8 mouse cellular contexts compared by ENCODE assay signal in genomic region chr14:104467133-104467965, GRCm38 (mm10). TPM values are rescaled to one million over a fixed set of nuclear protein-coding genes. Genes with fewer than 3 reads are reported as not detected.
DNase-seq lines count a peak whose midpoint lies in the region; ATAC-seq and TF ChIP-seq lines count a peak whose summit lies in the region.

No protein-coding gene starts in this region.

- no peak for DNase-seq in liver, adult 2 months (ENCODE audit: extremely low read depth, low read depth, low spot score)
- no peak for DNase-seq in liver
- peak; percentile 33 for DNase-seq in adrenal gland, postnatal 25 days
- DNase-seq in cerebellum, adult 18-20 months = no peak
- no peak for DNase-seq in kidney, adult 8-10 months

- ATAC-seq in heart, embryonic 14.5 days (ENCODE audit: insufficient number of reproducible peaks, insufficient read depth, low FRiP score, low read depth) = no peak; the same call in 1 of the 2 replicates
- no peak for ATAC-seq in liver, embryonic 16.5 days (ENCODE audit: low read depth)
- ATAC-seq in stomach, embryonic 16.5 days (ENCODE audit: insufficient read depth, low FRiP score) = peak; percentile 77; the same call in 1 of the 2 replicates

- H3K9me3 ChIP-seq in heart, embryonic 14.5 days (ENCODE audit: control insufficient read depth, low read length) = no peaks in the 10 kb centered on the region
- H3K9me3 ChIP-seq in liver, embryonic 16.5 days (replicated peaks; ENCODE audit: control insufficient read depth, low read length) = no peaks in the 10 kb centered on the region
- H3K9me3 ChIP-seq in stomach, embryonic 16.5 days (replicated peaks; ENCODE audit: control insufficient read depth, low read length) = no peaks in the 10 kb centered on the region

- peaks cover 3% of the 10 kb centered on the region for H3K4me1 ChIP-seq in liver, adult 2 months (ENCODE audit: control insufficient read depth, insufficient read depth, low read length)
- peaks cover 0 to 17% of the 10 kb centered on the region in 2 experiments; a peak in 3 of 4 replicates for H3K4me1 ChIP-seq in heart, embryonic 14.5 days (ENCODE audit: control insufficient read depth in 2 of 2, insufficient read depth in 2 of 2, low read length in 2 of 2)
- peaks cover 4% of the 10 kb centered on the region; the same call in 1 of the 2 replicates for H3K4me1 ChIP-seq in liver, embryonic 16.5 days (ENCODE audit: control insufficient read depth, low read depth, low read length)
- peaks cover 7% of the 10 kb centered on the region; the same call in 1 of the 2 replicates for H3K4me1 ChIP-seq in stomach, embryonic 16.5 days (ENCODE audit: control insufficient read depth, insufficient read depth, low read length)

- peak overlapping the region; percentile 85 for H3K4me2 ChIP-seq in heart, embryonic 14.5 days (ENCODE audit: low read length)
- peak overlapping the region; percentile 64 for H3K4me2 ChIP-seq in liver, embryonic 16.5 days (ENCODE audit: low read depth, low read length)
- H3K4me2 ChIP-seq in stomach, embryonic 16.5 days (ENCODE audit: low read depth, low read length) = peak overlapping the region; percentile 73

- H3K79me2 ChIP-seq in liver, adult 2 months (ENCODE audit: control insufficient read depth, insufficient read depth, low read length) = no peaks in the 10 kb centered on the region

- 2% methylated on average over 101 of the region's 101 CpGs for WGBS in liver, adult 2 months
- WGBS in heart, embryonic 14.5 days = under 1% methylated on average over 95 of the region's 101 CpGs
- WGBS in liver, embryonic 16.5 days (ENCODE audit: insufficient replicate concordance) = 1% methylated on average over 99 of the region's 101 CpGs
- WGBS in stomach, embryonic 16.5 days = under 1% methylated on average over 97 of the region's 101 CpGs

- peak overlapping the region; percentile 22; the same call in 1 of the 2 replicates for H3K4me3 ChIP-seq in liver, adult 2 months (ENCODE audit: insufficient read depth, low read depth, low read length)
- peak overlapping the region; percentile 42 to 49 for H3K4me3 ChIP-seq in heart, embryonic 14.5 days (ENCODE audit: control insufficient read depth in 1 of 2, insufficient read depth in 1 of 2, low read depth in 1 of 2, low read length in 2 of 2)
- peak overlapping the region; percentile 54 for H3K4me3 ChIP-seq in liver, embryonic 16.5 days (ENCODE audit: low read depth, low read length)
- peak overlapping the region; percentile 50 for H3K4me3 ChIP-seq in stomach, embryonic 16.5 days (replicated peaks; ENCODE audit: low read length)

- no peaks in the 10 kb centered on the region for H3K36me3 ChIP-seq in liver, adult 2 months (ENCODE audit: control insufficient read depth, insufficient read depth, low read length)
- no peaks in the 10 kb centered on the region for H3K36me3 ChIP-seq in heart, embryonic 14.5 days (ENCODE audit: control insufficient read depth, insufficient read depth, low read length)
- H3K36me3 ChIP-seq in liver, embryonic 16.5 days (ENCODE audit: control insufficient read depth, insufficient read depth) = no peaks in the 10 kb centered on the region
- H3K36me3 ChIP-seq in stomach, embryonic 16.5 days (ENCODE audit: control insufficient read depth, insufficient read depth, low read length) = no peaks in the 10 kb centered on the region

- no peak overlapping the region for H3K9ac ChIP-seq in liver, adult 2 months (ENCODE audit: low read depth, low read length)
- no peak overlapping the region for H3K9ac ChIP-seq in heart, embryonic 14.5 days (ENCODE audit: low read length)
- no peak overlapping the region for H3K9ac ChIP-seq in liver, embryonic 16.5 days (ENCODE audit: low read depth, low read length)
- peak overlapping the region; percentile 16 for H3K9ac ChIP-seq in stomach, embryonic 16.5 days (ENCODE audit: low read length)

- no peak overlapping the region for H3K27ac ChIP-seq in liver, adult 2 months (replicated peaks; ENCODE audit: insufficient read depth, low read depth, low read length)
- H3K27ac ChIP-seq in heart, embryonic 14.5 days (replicated peaks in 1 of 2; ENCODE audit: control insufficient read depth in 1 of 2, insufficient read depth in 1 of 2, low read depth in 2 of 2, low read length in 2 of 2) = no peak overlapping the region
- H3K27ac ChIP-seq in liver, embryonic 16.5 days (ENCODE audit: low read length) = no peak overlapping the region
- no peak overlapping the region for H3K27ac ChIP-seq in stomach, embryonic 16.5 days (ENCODE audit: low read length)

- no peak for TF ChIP-seq POLR2A in liver, adult 2 months (IDR thresholded peaks at IDR 0.05; ENCODE audit: extremely low read depth, insufficient read depth, low read length)

- peaks cover 40% of the 10 kb centered on the region for H3K27me3 ChIP-seq in liver, adult 2 months (ENCODE audit: control insufficient read depth, insufficient read depth, low read length)
- peaks cover 94% of the 10 kb centered on the region for H3K27me3 ChIP-seq in heart, embryonic 14.5 days (ENCODE audit: control insufficient read depth, insufficient read depth, low read length)
- H3K27me3 ChIP-seq in liver, embryonic 16.5 days (ENCODE audit: control insufficient read depth, insufficient read depth, low read depth, low read length) = peaks cover 92% of the 10 kb centered on the region
- H3K27me3 ChIP-seq in stomach, embryonic 16.5 days (ENCODE audit: control insufficient read depth, insufficient read depth, low read length) = peaks cover 87% of the 10 kb centered on the region

- TF ChIP-seq CTCF in liver, adult 2 months (IDR thresholded peaks at IDR 0.05; ENCODE audit: low read depth, low read length) = no peak

RNA-seq across cellular contexts. Expression of gene Pou4f1, which starts 0.5 kb away (rescaled TPM):
- 0.13 TPM in 1 of 2 replicates, not detected in the other for total RNA-seq in liver, adult 2 months (2014; rRNA removed)
- polyA plus RNA-seq in liver, adult 2 months (2012; rRNA removed) = not detected in 2 replicates
- total RNA-seq in adrenal gland, postnatal 25 days (2021) = 0.62 and 1.2 TPM in 2 replicates
- polyA plus RNA-seq in heart, embryonic 14.5 days (2014; fragmentation: Nextera tagmentation; extraction: Ambion mirVana) = 0.08 TPM in 1 of 2 replicates, not detected in the other
- not detected in 2 replicates for polyA plus RNA-seq in liver, embryonic 16.5 days (2015; fragmentation: Nextera tagmentation; extraction: Ambion mirVana)
- polyA plus RNA-seq in stomach, embryonic 16.5 days (2015; fragmentation: Nextera tagmentation; extraction: Ambion mirVana) = 0.09 and 0.30 TPM in 2 replicates

RNA-seq across cellular contexts. Expression of gene Rnf219, which starts 55.1 kb away (rescaled TPM):
- total RNA-seq in liver, adult 2 months (2014; rRNA removed) = 1.1 and 1.3 TPM in 2 replicates
- polyA plus RNA-seq in liver, adult 2 months (2012; rRNA removed) = 0.45 and 0.57 TPM in 2 replicates
- 6.4 and 8.5 TPM in 2 replicates for total RNA-seq in adrenal gland, postnatal 25 days (2021)
- polyA plus RNA-seq in heart, embryonic 14.5 days (2014; fragmentation: Nextera tagmentation; extraction: Ambion mirVana) = 16.0 and 17.4 TPM in 2 replicates
- polyA plus RNA-seq in liver, embryonic 16.5 days (2015; fragmentation: Nextera tagmentation; extraction: Ambion mirVana) = 3.1 and 3.6 TPM in 2 replicates
- 19.1 and 21.4 TPM in 2 replicates for polyA plus RNA-seq in stomach, embryonic 16.5 days (2015; fragmentation: Nextera tagmentation; extraction: Ambion mirVana)
